Mouse (Mus musculus): ENCODE data around the gene Rnf207. TPM values are rescaled to one million over a fixed set of nuclear protein-coding genes. Genes with fewer than 3 reads are reported as not detected.

The Rnf207 gene
- total and polyA plus RNA-seq, 3 experiments, result 0.51 TPM; not detected in 2

- no peak overlapping the region for H3K9ac ChIP-seq (ENCODE audit: insufficient read depth, low read depth)
- H3K4me1 ChIP-seq (ENCODE audit: control insufficient read depth in 1 of 2, insufficient read depth in 2 of 2), result peaks cover 0 to 59% of the 10 kb centered on the region in 2 experiments; a peak in 3 of 4 replicates
- H3K4me3 ChIP-seq (replicated peaks in 1 of 3; ENCODE audit: low read depth in 2 of 3, low read length in 2 of 3, poor library complexity in 1 of 3), result no peak overlapping the region
- TF ChIP-seq TCF12 (IDR thresholded peaks at IDR 0.05; ENCODE audit: low read depth, low read length) (no peak), MEF2A (IDR thresholded peaks at IDR 0.05; ENCODE audit: borderline replicate concordance, low read depth, low read length) (no peak), ZKSCAN1 (IDR thresholded peaks at IDR 0.05; ENCODE audit: borderline replicate concordance, low read depth, low read length) (no peak), ZNF384 (IDR thresholded peaks at IDR 0.05; ENCODE audit: low read depth, low read length) (no peak), POLR2AphosphoS2 (IDR thresholded peaks at IDR 0.05; ENCODE audit: low read depth, low read length) (no peak), JUN (IDR thresholded peaks at IDR 0.05; ENCODE audit: insufficient read depth, low read depth, low read length) (no peak), TBP (conservative IDR thresholded peaks at IDR 0.05; ENCODE audit: low read depth, low read length) (no peak), UBTF (IDR thresholded peaks at IDR 0.05; ENCODE audit: low read depth, low read length) (no peak), SIN3A (IDR thresholded peaks at IDR 0.05; ENCODE audit: low read length) (no peak), SMC3 (IDR thresholded peaks at IDR 0.05; ENCODE audit: low read depth, low read length) (no peak), CHD1 (IDR thresholded peaks at IDR 0.05; ENCODE audit: low read depth, low read length) (no peak), ETS1 (conservative IDR thresholded peaks at IDR 0.05; ENCODE audit: low read depth, low read length) (no peak), NRF1 (IDR thresholded peaks at IDR 0.05; ENCODE audit: low read depth, low read length) (no peak), BHLHE40 (IDR thresholded peaks at IDR 0.05; ENCODE audit: low read depth, low read length) (no peak), MAZ (IDR thresholded peaks at IDR 0.05; ENCODE audit: low read depth, low read length) (no peak), GABPA (IDR thresholded peaks at IDR 0.05; ENCODE audit: insufficient replicate concordance, low read depth, low read length) (no peak), USF1 (IDR thresholded peaks at IDR 0.05; ENCODE audit: low read depth, low read length) (no peak)
- DNase-seq (ENCODE audit: extremely low read depth), result no peak
- no peak overlapping the region for H3K27ac ChIP-seq (ENCODE audit: insufficient read depth, low read depth)
- no peak overlapping the region for H3K4me2 ChIP-seq (ENCODE audit: insufficient read depth, low read depth, poor library complexity, severe bottlenecking)
- no peaks in the 10 kb centered on the region for H3K27me3 ChIP-seq (replicated peaks)
- H3K9me3 ChIP-seq (replicated peaks; ENCODE audit: low read length), result no peaks in the 10 kb centered on the region
- in situ Hi-C loops (cut with MboI; ENCODE audit: low pct_ligation_motif_present, low pct_unique_long_range_greater_than_20kb, low sequenced_read_pairs), result no loop called here
- H3K79me2 ChIP-seq (replicated peaks; ENCODE audit: control insufficient read depth, extremely low read depth, insufficient read depth, poor library complexity, severe bottlenecking), result no peaks in the 10 kb centered on the region
- dilution Hi-C loops (cut with MboI; ENCODE audit: extremely low pct_ligation_motif_present, extremely low pct_unique_long_range_greater_than_20kb, low sequenced_read_pairs), result no loop called here
- peaks cover 4 to 82% of the 10 kb centered on the region in 2 experiments for H3K36me3 ChIP-seq (replicated peaks in 1 of 2; ENCODE audit: control insufficient read depth in 1 of 2, insufficient read depth in 1 of 2, low read length in 1 of 2)
These were observed 55.1 kb downstream of the Rnf207 start for GRCm38 (mm10) chr4:152263512-152264176.

GRCm38 (mm10) chr4:152263089-152263488 is 55.7 kb downstream of the Rnf207 start:
- no peaks in the 10 kb centered on the region for H3K79me2 ChIP-seq (replicated peaks; ENCODE audit: control insufficient read depth, extremely low read depth, insufficient read depth, poor library complexity, severe bottlenecking)
- no peak overlapping the region for H3K4me2 ChIP-seq (ENCODE audit: insufficient read depth, low read depth, poor library complexity, severe bottlenecking)
- in situ Hi-C loops (cut with MboI; ENCODE audit: low pct_ligation_motif_present, low pct_unique_long_range_greater_than_20kb, low sequenced_read_pairs), result no loop called here
- H3K36me3 ChIP-seq (replicated peaks in 1 of 2; ENCODE audit: control insufficient read depth in 1 of 2, insufficient read depth in 1 of 2, low read length in 1 of 2), result peaks cover 4 to 81% of the 10 kb centered on the region in 2 experiments
- H3K4me3 ChIP-seq (replicated peaks in 1 of 3; ENCODE audit: low read depth in 2 of 3, low read length in 2 of 3, poor library complexity in 1 of 3), result no peak overlapping the region
- no peak overlapping the region for H3K9ac ChIP-seq (ENCODE audit: insufficient read depth, low read depth)
- H3K9me3 ChIP-seq (replicated peaks; ENCODE audit: low read length), result no peaks in the 10 kb centered on the region
- H3K27ac ChIP-seq (ENCODE audit: insufficient read depth, low read depth), result no peak overlapping the region
- no peak for DNase-seq (ENCODE audit: extremely low read depth)
- H3K27me3 ChIP-seq (replicated peaks), result no peaks in the 10 kb centered on the region
- dilution Hi-C loops (cut with MboI; ENCODE audit: extremely low pct_ligation_motif_present, extremely low pct_unique_long_range_greater_than_20kb, low sequenced_read_pairs), result no loop called here
- H3K4me1 ChIP-seq (ENCODE audit: control insufficient read depth in 1 of 2, insufficient read depth in 2 of 2), result peaks cover 0 to 54% of the 10 kb centered on the region in 2 experiments; a peak in 3 of 4 replicates
- no peak for TF ChIP-seq JUN (IDR thresholded peaks at IDR 0.05; ENCODE audit: insufficient read depth, low read depth, low read length)
- no peak for TF ChIP-seq USF1 (IDR thresholded peaks at IDR 0.05; ENCODE audit: low read depth, low read length)
- no peak for TF ChIP-seq MXI1 (IDR thresholded peaks at IDR 0.05; ENCODE audit: low read depth, low read length)
- no peak for TF ChIP-seq E2F4 (IDR thresholded peaks at IDR 0.05; ENCODE audit: insufficient replicate concordance, low read depth, low read length)
- TF ChIP-seq MAFK (IDR thresholded peaks at IDR 0.05; ENCODE audit: insufficient replicate concordance, low read length), result no peak
- TF ChIP-seq POLR2A (IDR thresholded peaks at IDR 0.05; ENCODE audit: low read depth, low read length), result no peak
- TF ChIP-seq TCF12 (IDR thresholded peaks at IDR 0.05; ENCODE audit: low read depth, low read length), result no peak
- TF ChIP-seq ETS1 (conservative IDR thresholded peaks at IDR 0.05; ENCODE audit: low read depth, low read length), result no peak
- no peak for TF ChIP-seq MAZ (IDR thresholded peaks at IDR 0.05; ENCODE audit: low read depth, low read length)
